Mouse (Mus musculus) brain, embryonic 14.5 days (tissue): ENCODE results near the gene Ptpro.

Source experiments
- CTCF ChIP-seq: fragments of 200-500 bp; IDR thresholded peaks from 2 replicates; pipeline ENCODE4 v1.5.1; 2012; ENCODE audit warnings: inconsistent platforms, mild to moderate bottlenecking, moderate library complexity, borderline replicate concordance; ENCODE audit not compliant: insufficient read depth, insufficient read length; ENCODE audit errors: extremely low read depth
- POLR2A ChIP-seq: fragments of 200-500 bp; IDR thresholded peaks from 2 replicates; pipeline ENCODE4 v1.6.1; 2012; ENCODE audit warnings: mild to moderate bottlenecking, inconsistent platforms, borderline replicate concordance; ENCODE audit not compliant: poor library complexity, insufficient read depth, insufficient read length, severe bottlenecking; ENCODE audit errors: extremely low read depth

DNA sequence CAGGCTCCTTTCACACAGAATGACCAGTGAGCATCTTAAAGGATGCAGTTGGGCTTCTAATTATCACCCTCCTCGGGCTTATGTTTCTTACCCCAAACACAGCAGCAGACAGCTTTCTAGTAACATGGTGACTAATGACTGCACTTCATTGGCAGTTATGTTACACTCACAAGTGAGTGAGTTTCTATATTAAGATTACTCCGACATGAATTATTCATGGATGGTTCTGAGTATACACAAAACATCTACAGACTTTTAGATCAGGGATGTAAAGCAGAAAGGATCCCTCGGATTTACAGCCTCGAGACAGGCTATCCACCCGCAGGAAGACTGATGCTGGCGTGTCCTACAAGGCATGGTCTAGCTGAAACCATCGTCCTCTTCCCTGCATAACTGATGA, 230.8 kb downstream of the Ptpro start:
- TF ChIP-seq POLR2A = no peak
- TF ChIP-seq CTCF = no peak
